Mouse (Mus musculus) thymus, adult 2 months (tissue): ENCODE results near the gene Neurog3. TPM values are rescaled to one million over a fixed set of nuclear protein-coding genes. Genes with fewer than 3 reads are reported as not detected.

Experiments used
- DNase-seq: peaks from one replicate; pipeline ENCODE4 v3.0.0; 2021
- H3K27ac ChIP-seq: fragments of 200-500 bp; 2 replicates; pipeline ENCODE4 v1.5.1; 2012; ENCODE audit warnings: low read length, control low read depth; ENCODE audit not compliant: control insufficient read depth, insufficient read depth
- H3K27me3 ChIP-seq: fragments of 200-500 bp; 2 replicates; pipeline ENCODE4 v1.6.1; 2012; ENCODE audit warnings: mild to moderate bottlenecking, low read length, moderate library complexity, mixed read lengths; ENCODE audit not compliant: control insufficient read depth, insufficient read depth
- H3K36me3 ChIP-seq: fragments of 200-500 bp; 2 replicates; pipeline ENCODE4 v1.6.1; 2012; ENCODE audit warnings: mild to moderate bottlenecking, low read length, moderate library complexity; ENCODE audit not compliant: control insufficient read depth, insufficient read depth
- H3K4me1 ChIP-seq: fragments of 200-500 bp; replicated peaks from 2 replicates; pipeline ENCODE4 v1.6.1; 2012; ENCODE audit warnings: low read length; ENCODE audit not compliant: control insufficient read depth, insufficient read depth
- H3K4me3 ChIP-seq: fragments of 200-500 bp; 2 replicates; pipeline ENCODE4 v1.5.1; 2012; ENCODE audit warnings: mild to moderate bottlenecking, low read length, control low read depth, moderate library complexity; ENCODE audit not compliant: control insufficient read depth, insufficient read depth
- CTCF ChIP-seq: fragments of 200-500 bp; IDR thresholded peaks from 2 replicates; pipeline ENCODE4 v1.5.1; 2012; ENCODE audit warnings: mild to moderate bottlenecking, control low read depth, low read length, moderate library complexity, borderline replicate concordance; ENCODE audit not compliant: control insufficient read depth, poor library complexity, insufficient read depth; ENCODE audit errors: extremely low read depth
- POLR2A ChIP-seq: fragments of 200-500 bp; IDR thresholded peaks from 2 replicates; pipeline ENCODE4 v1.6.1; 2012; ENCODE audit warnings: mild to moderate bottlenecking, low read length, control low read depth, moderate library complexity; ENCODE audit not compliant: control insufficient read depth, poor library complexity, insufficient read depth; ENCODE audit errors: extremely low read depth
- WGBS: fragments of 180-500 bp; shearing (Covaris S2); methylation state at CpG from one replicate; pipeline ENCODE4 v1.1.7; 2018; 5-methylcytosine and 5-hydroxymethylcytosine counted together
- polyA plus RNA-seq: library from polyadenylated mRNA; depleted of rRNA; stranded (reverse); fragments of >200 nt; gene quantifications from 2 replicates; pipeline ENCODE4 v1.2.3, GENCODE M21; 2012

Gene Neurog3
- polyA plus RNA-seq, 1 experiment: 0.22 TPM

- no peak overlapping the region for H3K4me3 ChIP-seq
- no peaks in the 10 kb centered on the region for H3K36me3 ChIP-seq
- WGBS: 17% methylated on average over 8 of the region's 8 CpGs
- no peaks in the 10 kb centered on the region; the same call in 1 of the 2 replicates for H3K27me3 ChIP-seq
- no peaks in the 10 kb centered on the region for H3K4me1 ChIP-seq
- DNase-seq: no peak
- no peak overlapping the region for H3K27ac ChIP-seq
- TF ChIP-seq CTCF (no peak), POLR2A (no peak)
These were observed 3.0 kb downstream of the Neurog3 start for GRCm38 (mm10) chr10:62135696-62136470.

DNA sequence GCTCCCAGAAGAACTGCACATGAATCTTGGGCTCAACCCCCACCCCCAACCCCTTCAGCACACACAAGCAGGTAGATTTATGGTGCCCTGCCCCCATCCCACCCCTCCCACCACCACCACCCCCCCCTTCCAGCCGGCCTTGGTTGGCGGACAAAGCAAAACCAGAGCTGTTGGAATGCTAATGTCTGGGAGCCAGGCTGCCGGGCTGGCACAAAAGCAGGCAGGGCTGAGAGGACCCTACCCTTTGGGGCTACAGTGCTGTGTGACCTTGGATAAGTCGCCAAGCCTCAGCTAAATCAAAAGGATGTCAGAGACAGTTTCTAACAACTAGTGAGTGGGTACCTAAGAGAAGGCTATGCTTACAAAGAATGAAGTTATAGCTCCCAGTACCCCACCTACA lies 4.3 kb downstream of the Neurog3 start:
- Histone ChIP-seq H3K27ac (no peak overlapping the region), H3K4me1 (no peaks in the 10 kb centered on the region), H3K36me3 (no peaks in the 10 kb centered on the region), H3K27me3 (no peaks in the 10 kb centered on the region; the same call in 1 of the 2 replicates), H3K4me3 (no peak overlapping the region)
- 14% methylated on average over 4 of the region's 4 CpGs for WGBS
- no peak for TF ChIP-seq CTCF
- no peak for TF ChIP-seq POLR2A
- no peak for DNase-seq

DNA sequence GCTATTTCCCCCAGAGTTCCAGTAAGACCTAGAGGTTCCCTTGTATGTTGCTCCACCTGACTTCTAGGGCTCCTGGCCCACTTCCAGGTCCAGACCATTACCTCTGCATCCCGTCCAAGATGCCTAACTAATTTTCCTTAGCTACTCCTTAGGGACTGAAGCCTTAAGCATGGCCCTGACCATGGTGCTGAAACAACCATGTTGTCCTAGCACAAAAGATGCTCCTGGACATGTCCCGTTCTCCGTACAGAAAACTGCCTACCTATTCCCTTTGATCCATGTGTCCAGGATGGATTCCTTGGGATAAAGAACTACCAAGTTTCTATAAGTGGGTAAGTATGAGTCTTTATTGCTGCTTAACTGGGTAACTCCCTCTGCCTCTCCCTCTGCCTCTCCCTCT lies 5.2 kb downstream of the Neurog3 start:
- Histone ChIP-seq H3K4me3 (no peak overlapping the region), H3K4me1 (no peaks in the 10 kb centered on the region), H3K36me3 (no peaks in the 10 kb centered on the region), H3K27ac (no peak overlapping the region), H3K27me3 (no peaks in the 10 kb centered on the region; the same call in 1 of the 2 replicates)
- no peak for TF ChIP-seq POLR2A
- no peak for TF ChIP-seq CTCF
- no peak for DNase-seq
- WGBS: 20% methylated on average over 3 of the region's 3 CpGs

DNA sequence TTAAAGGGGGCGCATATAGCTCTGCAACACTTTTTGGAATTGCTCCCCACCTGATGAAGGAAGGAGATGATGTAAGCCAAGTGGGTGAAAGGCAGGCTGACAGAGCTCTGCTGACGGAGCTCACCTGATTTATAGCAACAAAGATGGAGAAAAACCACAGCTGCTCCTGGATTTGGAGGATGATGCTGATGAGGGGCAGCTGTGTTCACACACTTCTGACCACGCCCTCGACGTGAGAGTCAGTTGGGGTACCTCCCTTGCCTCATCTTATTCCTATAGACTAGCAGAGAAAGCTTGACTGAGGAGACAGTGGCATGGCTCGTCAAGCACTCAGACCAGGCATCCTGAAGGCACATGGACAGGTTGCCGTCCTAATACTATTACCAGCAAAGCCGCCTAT lies 10.9 kb downstream of the Neurog3 start, which contains the start of gene Fam241b:
TSS of gene Fam241b (minus strand) at position 101 of the 400 bp plus-strand sequence.
- DNase-seq: no peak
- H3K36me3 ChIP-seq: no peaks in the 10 kb centered on the region
- no peak for TF ChIP-seq POLR2A
- H3K27me3 ChIP-seq: no peaks in the 10 kb centered on the region
- H3K4me1 ChIP-seq: no peaks in the 10 kb centered on the region
- no peak within 1 kb of the TSS for H3K4me3 ChIP-seq
- H3K27ac ChIP-seq: no peak within 1 kb of the TSS
- 71% methylated on average over 8 of the region's 8 CpGs for WGBS

- Histone ChIP-seq H3K4me1 (no peaks in the 10 kb centered on the region), H3K27ac (no peak overlapping the region), H3K36me3 (no peaks in the 10 kb centered on the region), H3K27me3 (no peaks in the 10 kb centered on the region), H3K4me3 (no peak overlapping the region)
- no peak for TF ChIP-seq CTCF
- no peak for TF ChIP-seq POLR2A
- no peak for DNase-seq
- 87% methylated on average over 5 of the region's 5 CpGs for WGBS
These were observed 13.1 kb downstream of the Neurog3 start for GRCm38 (mm10) chr10:62145957-62146356.

DNA sequence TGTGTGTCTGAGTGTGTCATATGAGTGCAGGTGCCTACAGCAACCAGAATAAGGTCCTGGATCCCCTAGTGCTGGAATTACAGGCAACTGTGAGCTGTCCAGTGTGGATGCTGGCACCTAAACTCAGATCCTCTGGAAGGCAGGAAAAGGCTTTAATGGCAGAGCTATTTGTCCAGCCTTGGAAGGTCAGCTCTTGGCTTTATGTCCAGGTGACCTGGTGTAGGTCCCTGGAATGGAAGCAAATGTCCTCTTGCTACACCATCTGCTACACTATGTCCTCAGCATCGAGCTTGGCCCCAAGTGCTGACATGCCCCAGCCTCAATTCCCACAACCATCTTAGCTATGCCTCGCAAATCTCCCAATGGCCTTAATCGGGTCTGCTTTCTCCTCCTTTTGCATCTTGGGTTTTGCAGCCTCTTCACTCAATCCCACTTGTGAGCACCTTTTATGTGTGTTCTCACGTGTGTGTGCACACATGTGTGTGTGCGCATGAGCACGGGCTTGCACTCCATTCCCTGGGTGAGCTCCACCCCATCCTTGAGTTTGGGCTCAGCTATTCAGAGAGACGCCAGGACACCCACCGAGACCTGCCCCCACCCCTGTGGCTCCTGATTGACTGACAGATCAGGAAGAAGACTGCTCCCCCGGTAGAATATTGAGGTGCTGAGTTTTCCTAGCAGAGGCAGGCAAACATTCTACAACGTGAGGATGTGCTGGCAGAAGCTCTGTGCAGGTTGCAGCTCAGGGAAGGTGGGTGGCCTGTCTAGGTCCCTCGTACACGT lies 14.8 kb downstream of the Neurog3 start:
- no peak for DNase-seq
- no peak overlapping the region for H3K27ac ChIP-seq
- WGBS: 70% methylated on average over 12 of the region's 12 CpGs
- H3K4me1 ChIP-seq: no peaks in the 10 kb centered on the region
- no peak overlapping the region for H3K4me3 ChIP-seq
- no peaks in the 10 kb centered on the region for H3K27me3 ChIP-seq
- H3K36me3 ChIP-seq: no peaks in the 10 kb centered on the region
- TF ChIP-seq POLR2A (no peak), CTCF (no peak)
